Mouse (Mus musculus) stomach, embryonic 16.5 days (tissue): Measurements from ENCODE around the gene Eno1. TPM values are rescaled to one million over a fixed set of nuclear protein-coding genes. Genes with fewer than 3 reads are reported as not detected.
A peak's percentile ranks its signal among the peaks of the same experiment; 100 is the strongest.

Experiments used
- ATAC-seq: fragments of 200-750 bp; cut with Nextera tagmentation; 2 replicates; pipeline ENCODE4 v1.8.0; 2017; ENCODE audit warnings: moderate number of reproducible peaks, moderate TSS enrichment; ENCODE audit not compliant: insufficient read depth, low FRiP score
- H3K27ac ChIP-seq: fragments of 300-500 bp; sonication (generic); 2 replicates; pipeline ENCODE4 v1.5.1; 2014; ENCODE audit warnings: low read length
- H3K27me3 ChIP-seq: fragments of 300-500 bp; sonication (generic); 2 replicates; pipeline ENCODE4 v1.6.1; 2014; ENCODE audit warnings: low read length, control low read depth, mixed read lengths; ENCODE audit not compliant: control insufficient read depth, insufficient read depth
- H3K36me3 ChIP-seq: fragments of 300-500 bp; sonication (generic); 2 replicates; pipeline ENCODE4 v1.6.1; 2014; ENCODE audit warnings: low read length; ENCODE audit not compliant: control insufficient read depth, insufficient read depth
- H3K4me1 ChIP-seq: fragments of 300-500 bp; sonication (generic); 2 replicates; pipeline ENCODE4 v1.6.1; 2014; ENCODE audit warnings: low read length, control low read depth, mixed read lengths; ENCODE audit not compliant: control insufficient read depth, insufficient read depth
- H3K4me2 ChIP-seq: fragments of 300-500 bp; sonication (generic); 2 replicates; pipeline ENCODE4 v1.6.1; 2014; ENCODE audit warnings: low read depth, low read length, mixed read lengths
- H3K4me3 ChIP-seq: fragments of 300-500 bp; sonication (generic); replicated peaks from 2 replicates; pipeline ENCODE4 v1.5.1; 2014; ENCODE audit warnings: mild to moderate bottlenecking, low read length
- H3K9ac ChIP-seq: fragments of 300-500 bp; sonication (generic); 2 replicates; pipeline ENCODE4 v1.6.1; 2014; ENCODE audit warnings: low read length
- H3K9me3 ChIP-seq: fragments of 300-500 bp; sonication (generic); replicated peaks from 2 replicates; pipeline ENCODE4 v1.6.1; 2016; ENCODE audit warnings: low read length, control low read depth; ENCODE audit not compliant: control insufficient read depth
- WGBS: fragments of 180-500 bp; shearing (Covaris S2); extraction: QIAGEN DNeasy Blood & Tissue Kit; methylation state at CpG from one replicate; pipeline ENCODE4 v1.1.7; 2014; 5-methylcytosine and 5-hydroxymethylcytosine counted together
- polyA plus RNA-seq: library from polyadenylated mRNA; unstranded; fragments of >200 nt; fragmentation: Nextera tagmentation; extraction: Ambion mirVana; gene quantifications from 2 replicates; pipeline ENCODE4 v1.2.1, GENCODE M21; 2015

Eno1 gene
- polyA plus RNA-seq, 1 experiment from 2014 or later = 1,468 TPM

GRCm38 (mm10) chr4:150240381-150240886, 3.9 kb downstream of the Eno1 start:
- Histone ChIP-seq H3K4me3 (no peak overlapping the region), H3K4me2 (no peak overlapping the region), H3K36me3 (peaks cover 36% of the 10 kb centered on the region), H3K27ac (no peak overlapping the region), H3K4me1 (peaks cover 46% of the 10 kb centered on the region), H3K9ac (no peak overlapping the region), H3K27me3 (no peaks in the 10 kb centered on the region), H3K9me3 (no peaks in the 10 kb centered on the region)
- WGBS = 74% methylated on average over 1 of the region's 1 CpGs
- no peak for ATAC-seq

DNA sequence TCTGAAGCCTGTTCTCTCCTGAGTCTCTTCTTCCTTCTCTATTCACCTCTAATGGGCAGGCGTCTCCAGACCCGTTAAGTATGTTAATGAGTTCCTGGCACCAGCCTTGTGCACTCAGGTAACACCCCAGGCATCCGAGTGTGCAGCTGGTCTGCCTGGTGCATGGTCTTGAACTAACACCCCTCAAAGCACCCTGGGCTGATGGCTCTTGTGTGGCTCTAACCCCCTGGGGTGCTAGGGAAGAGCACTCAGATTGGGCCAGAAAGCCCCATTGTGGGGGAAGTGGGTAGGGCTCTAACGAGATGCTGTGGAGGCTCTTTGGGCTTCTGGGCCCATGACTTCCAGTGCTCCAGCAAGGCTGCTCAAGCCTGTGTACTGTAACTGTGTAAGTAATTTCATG, 5.2 kb downstream of the Eno1 start:
- H3K36me3 ChIP-seq = peaks cover 39% of the 10 kb centered on the region
- no peaks in the 10 kb centered on the region for H3K27me3 ChIP-seq
- H3K27ac ChIP-seq = no peak overlapping the region
- no peaks in the 10 kb centered on the region for H3K9me3 ChIP-seq
- ATAC-seq = no peak
- no peak overlapping the region for H3K4me3 ChIP-seq
- H3K9ac ChIP-seq = no peak overlapping the region; the same call in 1 of the 2 replicates
- peaks cover 41% of the 10 kb centered on the region for H3K4me1 ChIP-seq
- H3K4me2 ChIP-seq = no peak overlapping the region
- 79% methylated on average over 4 of the region's 4 CpGs for WGBS

- WGBS = 83% methylated on average over 5 of the region's 5 CpGs
- peaks cover 47% of the 10 kb centered on the region for H3K36me3 ChIP-seq
- no peak overlapping the region for H3K27ac ChIP-seq
- no peak overlapping the region for H3K4me2 ChIP-seq
- peaks cover 41% of the 10 kb centered on the region for H3K4me1 ChIP-seq
- H3K27me3 ChIP-seq = no peaks in the 10 kb centered on the region
- H3K4me3 ChIP-seq = no peak overlapping the region
- no peak overlapping the region for H3K9ac ChIP-seq
- no peaks in the 10 kb centered on the region for H3K9me3 ChIP-seq
- ATAC-seq = no peak
Measured at GRCm38 (mm10) chr4:150242745-150243144, 6.2 kb downstream of the Eno1 start.

GRCm38 (mm10) chr4:150245876-150246275, 9.4 kb downstream of the Eno1 start:
- H3K4me1 ChIP-seq = peaks cover 18% of the 10 kb centered on the region
- no peaks in the 10 kb centered on the region for H3K9me3 ChIP-seq
- H3K9ac ChIP-seq = no peak overlapping the region
- H3K27me3 ChIP-seq = no peaks in the 10 kb centered on the region
- 71% methylated on average over 2 of the region's 2 CpGs for WGBS
- H3K36me3 ChIP-seq = peaks cover 47% of the 10 kb centered on the region
- H3K4me2 ChIP-seq = no peak overlapping the region
- no peak for ATAC-seq
- no peak overlapping the region for H3K27ac ChIP-seq
- H3K4me3 ChIP-seq = no peak overlapping the region

- no peak; the same call in 1 of the 2 replicates for ATAC-seq
- Histone ChIP-seq H3K4me2 (no peak overlapping the region), H3K9ac (no peak overlapping the region), H3K36me3 (peaks cover 37% of the 10 kb centered on the region), H3K27me3 (no peaks in the 10 kb centered on the region), H3K4me1 (0 out of 2 replicates have a peak, but pooled peaks cover 4% of the 10 kb centered on the region), H3K4me3 (no peak overlapping the region), H3K27ac (no peak overlapping the region), H3K9me3 (no peaks in the 10 kb centered on the region)
- 50% methylated on average over 5 of the region's 5 CpGs for WGBS
Measured at GRCm38 (mm10) chr4:150248009-150248408, 11.5 kb downstream of the Eno1 start.

DNA sequence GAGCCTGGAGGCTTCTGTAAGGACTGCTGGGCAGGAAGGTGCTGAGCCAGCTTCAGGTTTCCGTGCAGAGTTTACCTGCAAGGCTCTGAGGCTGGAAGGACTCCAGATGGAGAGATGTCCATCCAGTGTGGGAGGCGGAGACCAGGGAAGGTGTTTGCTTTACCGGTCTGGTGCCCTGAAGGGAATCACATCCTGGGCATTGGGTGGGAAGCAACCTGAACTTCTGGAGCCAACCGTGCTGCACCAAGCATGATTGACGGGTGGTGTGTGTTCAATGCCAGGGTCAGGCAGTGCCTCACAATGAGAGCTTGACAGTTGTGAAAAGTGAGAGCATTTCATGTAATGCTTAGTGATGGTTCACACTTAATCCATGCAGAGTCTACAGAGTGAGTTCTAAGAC, 12.4 kb downstream of the Eno1 start:
- no peak overlapping the region for H3K4me2 ChIP-seq
- WGBS = 83% methylated on average over 5 of the region's 5 CpGs

DNA sequence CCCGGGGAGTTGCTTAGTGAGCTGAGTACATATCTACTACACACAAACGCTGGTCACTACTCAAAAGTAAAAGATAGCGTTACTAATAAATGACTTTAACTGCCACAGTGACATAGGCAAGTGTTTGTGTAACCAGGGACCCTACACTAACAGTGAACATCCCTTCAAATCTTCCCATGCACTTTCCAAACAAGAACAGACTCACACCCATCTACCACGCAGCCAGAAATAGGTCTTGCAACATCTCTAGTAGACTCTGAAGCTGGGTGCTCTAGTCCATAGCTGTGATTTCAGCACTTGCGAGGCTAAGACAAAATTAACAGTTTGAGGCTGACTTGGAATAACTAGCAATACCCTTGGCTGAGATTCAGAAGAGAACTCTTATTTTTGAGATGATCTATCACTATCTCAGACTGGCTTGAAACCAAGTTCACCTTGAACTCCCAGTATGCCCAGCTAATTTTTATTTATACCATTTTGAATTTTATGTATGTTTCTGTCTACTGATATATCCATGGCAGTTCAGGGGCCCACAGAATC, 13.3 kb downstream of the Eno1 start:
- H3K4me2 ChIP-seq = no peak overlapping the region
- ATAC-seq = no peak
- H3K4me1 ChIP-seq = no peaks in the 10 kb centered on the region
- no peak overlapping the region for H3K27ac ChIP-seq
- no peaks in the 10 kb centered on the region for H3K9me3 ChIP-seq
- H3K36me3 ChIP-seq = peaks cover 21% of the 10 kb centered on the region
- H3K27me3 ChIP-seq = no peaks in the 10 kb centered on the region
- no peak overlapping the region for H3K4me3 ChIP-seq
- WGBS = 73% methylated on average over 5 of the region's 5 CpGs
- H3K9ac ChIP-seq = no peak overlapping the region

More for the DNA sequence above, 12.4 kb downstream of the Eno1 start:
- Histone ChIP-seq H3K9ac (no peak overlapping the region), H3K27me3 (no peaks in the 10 kb centered on the region), H3K27ac (no peak overlapping the region), H3K9me3 (no peaks in the 10 kb centered on the region), H3K4me3 (no peak overlapping the region), H3K36me3 (peaks cover 28% of the 10 kb centered on the region), H3K4me1 (no peaks in the 10 kb centered on the region)
- no peak for ATAC-seq

GRCm38 (mm10) chr4:150250549-150251422, 14.3 kb downstream of the Eno1 start:
- H3K9ac ChIP-seq = no peak overlapping the region
- ATAC-seq = no peak
- H3K4me1 ChIP-seq = no peaks in the 10 kb centered on the region
- H3K9me3 ChIP-seq = no peaks in the 10 kb centered on the region
- H3K27ac ChIP-seq = peak overlapping the region; percentile 35; the same call in 1 of the 2 replicates
- no peak overlapping the region for H3K4me3 ChIP-seq
- 59% methylated on average over 18 of the region's 18 CpGs for WGBS
- no peak overlapping the region for H3K4me2 ChIP-seq
- no peaks in the 10 kb centered on the region for H3K27me3 ChIP-seq
- peaks cover 21% of the 10 kb centered on the region for H3K36me3 ChIP-seq

- Histone ChIP-seq H3K27me3 (no peaks in the 10 kb centered on the region), H3K27ac (no peak overlapping the region), H3K4me2 (no peak overlapping the region), H3K36me3 (0 out of 2 replicates have a peak, but pooled peaks cover 3% of the 10 kb centered on the region), H3K4me3 (no peak overlapping the region), H3K9ac (no peak overlapping the region), H3K4me1 (peaks cover 16% of the 10 kb centered on the region), H3K9me3 (no peaks in the 10 kb centered on the region)
- WGBS = 65% methylated on average over 4 of the region's 4 CpGs
- ATAC-seq = no peak
Measured at GRCm38 (mm10) chr4:150254416-150254815, 17.9 kb downstream of the Eno1 start.
